8 mouse cellular contexts compared by ENCODE assay signal in the genomic region with DNA sequence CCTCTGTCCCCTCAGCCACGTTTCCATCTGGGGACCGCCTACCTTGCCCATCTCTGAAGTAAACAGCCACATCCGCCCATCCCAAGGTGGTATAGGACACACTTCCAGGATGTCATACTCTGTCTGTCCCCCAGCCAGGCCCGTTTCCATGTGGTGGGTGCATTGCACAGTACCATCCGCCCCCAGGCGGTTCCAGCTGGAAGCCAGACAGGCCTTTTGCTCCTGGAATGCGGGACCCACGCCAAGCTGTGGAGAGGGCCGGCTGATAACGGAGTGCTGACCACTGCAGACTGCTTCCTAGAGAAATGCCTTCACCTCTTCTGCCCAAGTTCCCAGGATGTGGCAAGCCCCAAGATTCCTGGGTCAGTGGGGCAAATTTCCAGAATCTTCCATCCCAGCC.
DNase-seq lines count a peak whose midpoint lies in the region; ATAC-seq lines count a peak whose summit lies in the region.

No protein-coding gene starts in this region.

- no peaks in the 10 kb centered on the region for H3K9me3 ChIP-seq in forebrain, embryonic 14.5 days (replicated peaks; ENCODE audit: control insufficient read depth, low read length)
- no peaks in the 10 kb centered on the region for H3K9me3 ChIP-seq in forebrain, embryonic 16.5 days (ENCODE audit: control insufficient read depth, low read length)
- no peaks in the 10 kb centered on the region for H3K9me3 ChIP-seq in heart, embryonic 10.5 days

- 60% methylated on average over 10 of the region's 10 CpGs for WGBS in forebrain, embryonic 14.5 days
- 45% methylated on average over 10 of the region's 10 CpGs for WGBS in forebrain, embryonic 16.5 days
- 19% methylated on average over 10 of the region's 10 CpGs for WGBS in heart, embryonic 10.5 days

- H3K4me1 ChIP-seq in forebrain, embryonic 14.5 days (ENCODE audit: control insufficient read depth, insufficient read depth, low read length) = no peaks in the 10 kb centered on the region
- H3K4me1 ChIP-seq in forebrain, embryonic 16.5 days (replicated peaks; ENCODE audit: control insufficient read depth, insufficient read depth, low read length) = peaks cover 9% of the 10 kb centered on the region; the same call in 1 of the 2 replicates
- H3K4me1 ChIP-seq in heart, embryonic 10.5 days = peaks cover 61% of the 10 kb centered on the region

- no peak for ATAC-seq in forebrain, embryonic 14.5 days
- ATAC-seq in forebrain, embryonic 16.5 days = no peak

- no peak overlapping the region for H3K27ac ChIP-seq in forebrain, embryonic 14.5 days (ENCODE audit: low read depth, low read length)
- H3K27ac ChIP-seq in forebrain, embryonic 16.5 days (ENCODE audit: low read length) = no peak overlapping the region
- peak overlapping the region; percentile 74 for H3K27ac ChIP-seq in heart, embryonic 10.5 days

- H3K27me3 ChIP-seq in forebrain, embryonic 14.5 days (replicated peaks; ENCODE audit: control insufficient read depth, insufficient read depth, low read length) = no peaks in the 10 kb centered on the region
- H3K27me3 ChIP-seq in forebrain, embryonic 16.5 days (replicated peaks; ENCODE audit: control insufficient read depth, insufficient read depth, low read length) = no peaks in the 10 kb centered on the region
- 0 out of 2 replicates have a peak, but pooled peaks cover 8% of the 10 kb centered on the region for H3K27me3 ChIP-seq in heart, embryonic 10.5 days (ENCODE audit: insufficient read depth, poor library complexity, severe bottlenecking)

- DNase-seq in forebrain, embryonic 14.5 days (ENCODE audit: low spot score) = peak; percentile 40
- peak; percentile 82 for DNase-seq in adrenal gland, adult 8-10 months
- DNase-seq in heart, embryonic 10.5 days (ENCODE audit: low spot score) = peak; percentile 95
- peak; percentile 95 for DNase-seq in kidney, postnatal 10 days
- peak; percentile 92 to 97 for DNase-seq in lung, postnatal 4 days
- no peak for DNase-seq in spleen, postnatal 14 days (ENCODE audit: low spot score in 2 of 2)
- DNase-seq in left cerebral cortex, adult 9 months (ENCODE audit: low spot score in 2 of 2) = no peak

- H3K9ac ChIP-seq in forebrain, embryonic 14.5 days (ENCODE audit: low read length) = no peak overlapping the region
- H3K9ac ChIP-seq in forebrain, embryonic 16.5 days (replicated peaks; ENCODE audit: low read depth, low read length) = no peak overlapping the region

- no peak overlapping the region for H3K4me2 ChIP-seq in forebrain, embryonic 14.5 days (ENCODE audit: low read length)
- H3K4me2 ChIP-seq in forebrain, embryonic 16.5 days (ENCODE audit: low read length) = no peak overlapping the region

- no peak overlapping the region for H3K4me3 ChIP-seq in forebrain, embryonic 14.5 days (ENCODE audit: low read depth, low read length)
- no peak overlapping the region for H3K4me3 ChIP-seq in forebrain, embryonic 16.5 days (replicated peaks; ENCODE audit: low read length)
- no peak overlapping the region for H3K4me3 ChIP-seq in heart, embryonic 10.5 days

- H3K36me3 ChIP-seq in forebrain, embryonic 14.5 days (ENCODE audit: control insufficient read depth, insufficient read depth, low read length) = no peaks in the 10 kb centered on the region
- no peaks in the 10 kb centered on the region for H3K36me3 ChIP-seq in forebrain, embryonic 16.5 days (ENCODE audit: control insufficient read depth, insufficient read depth)
- H3K36me3 ChIP-seq in heart, embryonic 10.5 days = no peaks in the 10 kb centered on the region

Comparison
In these comparisons a context has a peak if more than half of its experiments do, and no peak if none do; other contexts are left out.
1. DNase-seq: peak in forebrain, embryonic 14.5 days (single experiment), adrenal gland, adult 8-10 months (single experiment), heart, embryonic 10.5 days (single experiment), kidney, postnatal 10 days (single experiment) and lung, postnatal 4 days (2 of 2); none in spleen, postnatal 14 days (0 of 2) and left cerebral cortex, adult 9 months (0 of 2).